Mouse (Mus musculus): ENCODE data around the gene Zfp874b.

GRCm38 (mm10) chr13:67428116-67428515 lies 55.9 kb downstream of the Zfp874b start:
- TF ChIP-seq CTCF (IDR thresholded peaks at IDR 0.05; ENCODE audit: low read depth) (no peak), EP300 (optimal IDR thresholded peaks at IDR 0.05) (no peak)

Data from stomach, postnatal 0 days (tissue).